Mouse (Mus musculus) thymus, adult 2 months (tissue): ENCODE measurements at regions not wholly inside any gene's neighbourhood (a gene's known extent, or its start where the extent isn't known, plus 50 kb on each side); places are given as distances from the start of the nearest gene placed in this dataset.

Experiments
- CTCF ChIP-seq: fragments of 200-500 bp; IDR thresholded peaks from 2 replicates; pipeline ENCODE4 v1.5.1; 2012; ENCODE audit warnings: mild to moderate bottlenecking, control low read depth, low read length, moderate library complexity, borderline replicate concordance; ENCODE audit not compliant: control insufficient read depth, poor library complexity, insufficient read depth; ENCODE audit errors: extremely low read depth
- POLR2A ChIP-seq: fragments of 200-500 bp; IDR thresholded peaks from 2 replicates; pipeline ENCODE4 v1.6.1; 2012; ENCODE audit warnings: mild to moderate bottlenecking, low read length, control low read depth, moderate library complexity; ENCODE audit not compliant: control insufficient read depth, poor library complexity, insufficient read depth; ENCODE audit errors: extremely low read depth

GRCm38 (mm10) chr14:15082889-15083288 is 279.7 kb downstream of the Nek10 start:
- no peak for TF ChIP-seq POLR2A
- TF ChIP-seq CTCF: no peak
